Mouse (Mus musculus): ENCODE results near the gene Dnajc5. TPM values are rescaled to one million over a fixed set of nuclear protein-coding genes. Genes with fewer than 3 reads are reported as not detected.

Dnajc5 gene
- polyA plus RNA-seq, 1 experiment from 2014 or later = 120 TPM

GRCm38 (mm10) chr2:181496831-181497547 lies 23.3 kb upstream of the Dnajc5 start, which contains the start of gene Tpd52l2:
TSS of gene Tpd52l2 (plus strand) at chr2:181497142.
- peak; percentile 94 for DNase-seq (ENCODE audit: low spot score)
- WGBS = 0% methylated on average over 45 of the region's 46 CpGs
- Histone ChIP-seq H3K27ac (ENCODE audit: low read depth, low read length) (peak within 1 kb of the TSS; percentile 83; the same call in 1 of the 2 replicates), H3K4me3 (ENCODE audit: low read depth, low read length) (peak within 1 kb of the TSS; percentile 94), H3K9ac (ENCODE audit: low read length) (peak within 1 kb of the TSS; percentile 94), H3K36me3 (ENCODE audit: control insufficient read depth, insufficient read depth, low read length) (peaks cover 5% of the 10 kb centered on the region), H3K4me2 (ENCODE audit: low read depth) (peak within 1 kb of the TSS; percentile 96), H3K9me3 (ENCODE audit: control insufficient read depth, low read length) (no peaks in the 10 kb centered on the region), H3K4me1 (ENCODE audit: control insufficient read depth, insufficient read depth, low read length) (peaks cover 8% of the 10 kb centered on the region), H3K27me3 (ENCODE audit: control insufficient read depth, insufficient read depth, low read length) (no peaks in the 10 kb centered on the region)
- peak; percentile 97 for ATAC-seq (ENCODE audit: insufficient read depth, low FRiP score, low TSS enrichment)

- peaks cover 8% of the 10 kb centered on the region for H3K4me1 ChIP-seq (ENCODE audit: control insufficient read depth, insufficient read depth, low read length)
- peak overlapping the region; percentile 96 for H3K4me2 ChIP-seq (ENCODE audit: low read depth)
- peak overlapping the region; percentile 83; the same call in 1 of the 2 replicates for H3K27ac ChIP-seq (ENCODE audit: low read depth, low read length)
- ATAC-seq (ENCODE audit: insufficient read depth, low FRiP score, low TSS enrichment) = peak; percentile 39; the same call in 1 of the 2 replicates
- no peaks in the 10 kb centered on the region for H3K9me3 ChIP-seq (ENCODE audit: control insufficient read depth, low read length)
- H3K9ac ChIP-seq (ENCODE audit: low read length) = peak overlapping the region; percentile 94
- WGBS = 0% methylated on average over 12 of the region's 12 CpGs
- no peak for DNase-seq (ENCODE audit: low spot score)
- H3K4me3 ChIP-seq (ENCODE audit: low read depth, low read length) = peak overlapping the region; percentile 94
- no peaks in the 10 kb centered on the region for H3K27me3 ChIP-seq (ENCODE audit: control insufficient read depth, insufficient read depth, low read length)
- H3K36me3 ChIP-seq (ENCODE audit: control insufficient read depth, insufficient read depth, low read length) = peaks cover 5% of the 10 kb centered on the region
Observed at GRCm38 (mm10) chr2:181497548-181497875, 22.8 kb upstream of the Dnajc5 start.

- Histone ChIP-seq H3K4me2 (ENCODE audit: low read depth) (no peak overlapping the region), H3K27me3 (ENCODE audit: control insufficient read depth, insufficient read depth, low read length) (no peaks in the 10 kb centered on the region), H3K9ac (ENCODE audit: low read length) (no peak overlapping the region), H3K4me3 (ENCODE audit: low read depth, low read length) (no peak overlapping the region), H3K9me3 (ENCODE audit: control insufficient read depth, low read length) (no peaks in the 10 kb centered on the region), H3K27ac (ENCODE audit: low read depth, low read length) (no peak overlapping the region), H3K36me3 (ENCODE audit: control insufficient read depth, insufficient read depth, low read length) (peaks cover 5% of the 10 kb centered on the region), H3K4me1 (ENCODE audit: control insufficient read depth, insufficient read depth, low read length) (peaks cover 8% of the 10 kb centered on the region)
- ATAC-seq (ENCODE audit: insufficient read depth, low FRiP score, low TSS enrichment) = no peak
- 77% methylated on average over 4 of the region's 4 CpGs for WGBS
- no peak for DNase-seq (ENCODE audit: low spot score)
Observed at GRCm38 (mm10) chr2:181498644-181499043, 21.6 kb upstream of the Dnajc5 start.

- Histone ChIP-seq H3K4me2 (ENCODE audit: low read depth) (no peak overlapping the region), H3K27ac (ENCODE audit: low read depth, low read length) (no peak overlapping the region), H3K9ac (ENCODE audit: low read length) (no peak overlapping the region), H3K9me3 (ENCODE audit: control insufficient read depth, low read length) (no peaks in the 10 kb centered on the region), H3K27me3 (ENCODE audit: control insufficient read depth, insufficient read depth, low read length) (no peaks in the 10 kb centered on the region), H3K4me3 (ENCODE audit: low read depth, low read length) (no peak overlapping the region), H3K36me3 (ENCODE audit: control insufficient read depth, insufficient read depth, low read length) (peaks cover 15% of the 10 kb centered on the region), H3K4me1 (ENCODE audit: control insufficient read depth, insufficient read depth, low read length) (no peaks in the 10 kb centered on the region)
- ATAC-seq (ENCODE audit: insufficient read depth, low FRiP score, low TSS enrichment) (no peak), DNase-seq (ENCODE audit: low spot score) (no peak)
- WGBS = 79% methylated on average over 2 of the region's 2 CpGs
Observed at GRCm38 (mm10) chr2:181509191-181509590, 11.1 kb upstream of the Dnajc5 start.

GRCm38 (mm10) chr2:181511231-181511630 lies 9.1 kb upstream of the Dnajc5 start:
- DNase-seq (ENCODE audit: low spot score) = no peak
- H3K4me2 ChIP-seq (ENCODE audit: low read depth) = no peak overlapping the region
- no peaks in the 10 kb centered on the region for H3K27me3 ChIP-seq (ENCODE audit: control insufficient read depth, insufficient read depth, low read length)
- H3K4me3 ChIP-seq (ENCODE audit: low read depth, low read length) = no peak overlapping the region
- 94% methylated on average over 8 of the region's 8 CpGs for WGBS
- H3K4me1 ChIP-seq (ENCODE audit: control insufficient read depth, insufficient read depth, low read length) = no peaks in the 10 kb centered on the region
- ATAC-seq (ENCODE audit: insufficient read depth, low FRiP score, low TSS enrichment) = no peak
- H3K9ac ChIP-seq (ENCODE audit: low read length) = no peak overlapping the region
- no peaks in the 10 kb centered on the region for H3K9me3 ChIP-seq (ENCODE audit: control insufficient read depth, low read length)
- peaks cover 21% of the 10 kb centered on the region for H3K36me3 ChIP-seq (ENCODE audit: control insufficient read depth, insufficient read depth, low read length)
- no peak overlapping the region for H3K27ac ChIP-seq (ENCODE audit: low read depth, low read length)

- Histone ChIP-seq H3K4me1 (ENCODE audit: control insufficient read depth, insufficient read depth, low read length) (peaks cover 15% of the 10 kb centered on the region), H3K36me3 (ENCODE audit: control insufficient read depth, insufficient read depth, low read length) (peaks cover 12% of the 10 kb centered on the region), H3K9me3 (ENCODE audit: control insufficient read depth, low read length) (no peaks in the 10 kb centered on the region), H3K9ac (ENCODE audit: low read length) (peak overlapping the region; percentile 93), H3K27ac (ENCODE audit: low read depth, low read length) (peak overlapping the region; percentile 96), H3K4me3 (ENCODE audit: low read depth, low read length) (peak overlapping the region; percentile 94), H3K4me2 (ENCODE audit: low read depth) (peak overlapping the region; percentile 63), H3K27me3 (ENCODE audit: control insufficient read depth, insufficient read depth, low read length) (no peaks in the 10 kb centered on the region)
- ATAC-seq (ENCODE audit: insufficient read depth, low FRiP score, low TSS enrichment) (no peak), DNase-seq (ENCODE audit: low spot score) (no peak)
- WGBS = 71% methylated on average over 3 of the region's 3 CpGs
Observed at GRCm38 (mm10) chr2:181519201-181519600, 1.1 kb upstream of the Dnajc5 start.

GRCm38 (mm10) chr2:181520936-181521227 lies 597 bp downstream of the Dnajc5 start:
- ATAC-seq (ENCODE audit: insufficient read depth, low FRiP score, low TSS enrichment) (no peak), DNase-seq (ENCODE audit: low spot score) (no peak)
- peaks cover 8% of the 10 kb centered on the region for H3K36me3 ChIP-seq (ENCODE audit: control insufficient read depth, insufficient read depth, low read length)
- peak overlapping the region; percentile 96 for H3K27ac ChIP-seq (ENCODE audit: low read depth, low read length)
- under 1% methylated on average over 17 of the region's 17 CpGs for WGBS
- H3K4me1 ChIP-seq (ENCODE audit: control insufficient read depth, insufficient read depth, low read length) = peaks cover 15% of the 10 kb centered on the region
- H3K9me3 ChIP-seq (ENCODE audit: control insufficient read depth, low read length) = no peaks in the 10 kb centered on the region
- peak overlapping the region; percentile 63 for H3K4me2 ChIP-seq (ENCODE audit: low read depth)
- peak overlapping the region; percentile 93 for H3K9ac ChIP-seq (ENCODE audit: low read length)
- H3K27me3 ChIP-seq (ENCODE audit: control insufficient read depth, insufficient read depth, low read length) = no peaks in the 10 kb centered on the region
- H3K4me3 ChIP-seq (ENCODE audit: low read depth, low read length) = peak overlapping the region; percentile 94

GRCm38 (mm10) chr2:181521491-181521890 lies 1.2 kb downstream of the Dnajc5 start:
- DNase-seq (ENCODE audit: low spot score) (no peak), ATAC-seq (ENCODE audit: insufficient read depth, low FRiP score, low TSS enrichment) (no peak)
- peak overlapping the region; percentile 94 for H3K4me3 ChIP-seq (ENCODE audit: low read depth, low read length)
- H3K9me3 ChIP-seq (ENCODE audit: control insufficient read depth, low read length) = no peaks in the 10 kb centered on the region
- H3K9ac ChIP-seq (ENCODE audit: low read length) = 0 out of 2 replicates have a peak overlapping the region, but pooled peaks have one; percentile 93
- H3K4me1 ChIP-seq (ENCODE audit: control insufficient read depth, insufficient read depth, low read length) = peaks cover 15% of the 10 kb centered on the region
- no peak overlapping the region for H3K27ac ChIP-seq (ENCODE audit: low read depth, low read length)
- H3K27me3 ChIP-seq (ENCODE audit: control insufficient read depth, insufficient read depth, low read length) = no peaks in the 10 kb centered on the region
- peaks cover 4% of the 10 kb centered on the region for H3K36me3 ChIP-seq (ENCODE audit: control insufficient read depth, insufficient read depth, low read length)
- 66% methylated on average over 10 of the region's 10 CpGs for WGBS
- peak overlapping the region; percentile 63 for H3K4me2 ChIP-seq (ENCODE audit: low read depth)

- Histone ChIP-seq H3K9me3 (ENCODE audit: control insufficient read depth, low read length) (no peaks in the 10 kb centered on the region), H3K4me1 (ENCODE audit: control insufficient read depth, insufficient read depth, low read length) (peaks cover 15% of the 10 kb centered on the region), H3K27me3 (ENCODE audit: control insufficient read depth, insufficient read depth, low read length) (no peaks in the 10 kb centered on the region), H3K4me3 (ENCODE audit: low read depth, low read length) (no peak overlapping the region), H3K27ac (ENCODE audit: low read depth, low read length) (no peak overlapping the region), H3K4me2 (ENCODE audit: low read depth) (no peak overlapping the region), H3K36me3 (ENCODE audit: control insufficient read depth, insufficient read depth, low read length) (peaks cover 3% of the 10 kb centered on the region), H3K9ac (ENCODE audit: low read length) (no peak overlapping the region)
- 77% methylated on average over 5 of the region's 5 CpGs for WGBS
- ATAC-seq (ENCODE audit: insufficient read depth, low FRiP score, low TSS enrichment) = no peak
- DNase-seq (ENCODE audit: low spot score) = no peak
Observed at GRCm38 (mm10) chr2:181522811-181523210, 2.5 kb downstream of the Dnajc5 start.
